Mouse (Mus musculus): Measurements from ENCODE around the gene Sept5.

DNA sequence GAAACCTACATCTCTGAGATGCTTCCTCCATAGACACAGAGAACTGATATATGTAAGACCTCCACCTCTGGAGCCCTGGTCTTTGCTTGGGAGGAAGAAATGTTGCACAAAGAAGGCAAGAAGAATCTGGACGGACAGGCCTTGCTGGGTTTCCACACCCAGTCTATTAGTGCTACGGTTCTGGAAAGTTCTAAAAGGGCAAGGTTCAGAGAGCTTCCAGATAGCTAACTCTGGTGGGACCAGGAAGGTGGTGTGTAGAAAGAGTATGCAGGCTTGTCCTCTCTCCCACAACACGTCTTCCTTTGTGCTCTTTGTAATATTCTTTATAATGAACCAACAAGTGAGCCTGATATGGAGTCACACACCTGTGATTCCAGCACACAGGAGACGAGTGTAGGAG lies 28.8 kb upstream of the Sept5 start:
- no peak for TF ChIP-seq CTCF (conservative IDR thresholded peaks at IDR 0.05; ENCODE audit: insufficient read depth, insufficient read length, low read depth, low read length)
- no peak for TF ChIP-seq POLR2A (IDR thresholded peaks at IDR 0.05; ENCODE audit: low read depth, low read length)
